Mouse (Mus musculus) kidney, adult 18-20 months (tissue): ENCODE measurements around the gene Rplp1.
A peak's percentile ranks its signal among the peaks of the same experiment; 100 is the strongest.

Source experiments
- DNase-seq: peaks from one replicate; pipeline ENCODE4 v3.0.0; 2021

The Rplp1 gene

GRCm38 (mm10) chr9:61873325-61873724 is 41.0 kb downstream of the Rplp1 start:
- peak; percentile 20 for DNase-seq

- no peak for DNase-seq
These were observed 41.9 kb downstream of the Rplp1 start for GRCm38 (mm10) chr9:61872246-61872941.

- DNase-seq: no peak
These were observed 42.5 kb downstream of the Rplp1 start for GRCm38 (mm10) chr9:61871839-61872238.

GRCm38 (mm10) chr9:61867659-61868058 is 46.7 kb downstream of the Rplp1 start:
- DNase-seq: no peak
